Mouse (Mus musculus) lung, embryonic 15.5 days (tissue): ENCODE data around the gene A1cf. TPM values are rescaled to one million over a fixed set of nuclear protein-coding genes. Genes with fewer than 3 reads are reported as not detected.

Experiments used
- ATAC-seq: fragments of 200-750 bp; cut with Nextera tagmentation; 2 replicates; pipeline ENCODE4 v1.8.0; 2017; ENCODE audit warnings: moderate number of reproducible peaks, borderline replicate concordance; ENCODE audit not compliant: low FRiP score, low TSS enrichment; ENCODE audit errors: extremely low read depth
- H3K27ac ChIP-seq: fragments of 300-500 bp; sonication (generic); 2 replicates; pipeline ENCODE4 v1.5.1; 2015; ENCODE audit warnings: moderate library complexity, mild to moderate bottlenecking, inconsistent platforms
- H3K27me3 ChIP-seq: fragments of 300-500 bp; sonication (generic); 2 replicates; pipeline ENCODE4 v1.6.1; 2015; ENCODE audit warnings: inconsistent platforms
- H3K36me3 ChIP-seq: fragments of 300-500 bp; sonication (generic); 2 replicates; pipeline ENCODE4 v1.6.1; 2015; ENCODE audit warnings: inconsistent platforms
- H3K4me1 ChIP-seq: fragments of 300-500 bp; sonication (generic); 2 replicates; pipeline ENCODE4 v1.6.1; 2015; ENCODE audit warnings: inconsistent platforms
- H3K4me2 ChIP-seq: fragments of 300-500 bp; sonication (generic); 2 replicates; pipeline ENCODE4 v1.6.1; 2015; ENCODE audit warnings: inconsistent platforms, mild to moderate bottlenecking, moderate library complexity
- H3K4me3 ChIP-seq: fragments of 300-500 bp; sonication (generic); 2 replicates; pipeline ENCODE4 v1.5.1; 2015; ENCODE audit warnings: mild to moderate bottlenecking, inconsistent platforms
- H3K9ac ChIP-seq: fragments of 300-500 bp; sonication (generic); 2 replicates; pipeline ENCODE4 v1.6.1; 2015; ENCODE audit warnings: inconsistent platforms
- H3K9me3 ChIP-seq: fragments of 300-500 bp; sonication (generic); 2 replicates; pipeline ENCODE4 v1.6.1; 2016; ENCODE audit warnings: inconsistent platforms
- WGBS: fragments of 180-500 bp; shearing (Covaris S2); methylation state at CpG from one replicate; pipeline ENCODE4 v1.1.7; 2015; 5-methylcytosine and 5-hydroxymethylcytosine counted together
- polyA plus RNA-seq: library from polyadenylated mRNA; unstranded; fragments of >200 nt; fragmentation: Nextera tagmentation; extraction: Ambion mirVana; gene quantifications from 2 replicates; pipeline ENCODE4 v1.2.1, GENCODE M21; 2015

A1cf gene
- polyA plus RNA-seq = 0.18 TPM in 1 of 2 replicates, not detected in the other

GRCm38 (mm10) chr19:31868521-31868920, at the start of gene A1cf:
Gene A1cf (plus strand): TSS chr19:31868764.
- Histone ChIP-seq H3K4me3 (no peak within 1 kb of the TSS), H3K36me3 (no peaks in the 10 kb centered on the region), H3K9me3 (no peaks in the 10 kb centered on the region), H3K9ac (no peak within 1 kb of the TSS), H3K27ac (no peak within 1 kb of the TSS), H3K4me1 (no peaks in the 10 kb centered on the region), H3K4me2 (no peak within 1 kb of the TSS), H3K27me3 (no peaks in the 10 kb centered on the region)
- 77% methylated on average over 7 of the region's 7 CpGs for WGBS
- ATAC-seq = no peak

- no peaks in the 10 kb centered on the region for H3K36me3 ChIP-seq
- H3K27me3 ChIP-seq = no peaks in the 10 kb centered on the region
- no peak overlapping the region for H3K4me2 ChIP-seq
- H3K4me3 ChIP-seq = no peak overlapping the region
- no peak overlapping the region for H3K27ac ChIP-seq
- no peaks in the 10 kb centered on the region for H3K4me1 ChIP-seq
- H3K9me3 ChIP-seq = no peaks in the 10 kb centered on the region
- H3K9ac ChIP-seq = no peak overlapping the region
- ATAC-seq = no peak
- 90% methylated on average over 5 of the region's 5 CpGs for WGBS
These were observed 34.3 kb upstream of the A1cf start for GRCm38 (mm10) chr19:31834250-31834649.

GRCm38 (mm10) chr19:31861909-31862308, 6.7 kb upstream of the A1cf start:
- H3K9ac ChIP-seq = no peak overlapping the region
- no peaks in the 10 kb centered on the region for H3K9me3 ChIP-seq
- H3K36me3 ChIP-seq = no peaks in the 10 kb centered on the region
- H3K4me2 ChIP-seq = no peak overlapping the region
- ATAC-seq = no peak
- no peaks in the 10 kb centered on the region for H3K4me1 ChIP-seq
- H3K27me3 ChIP-seq = no peaks in the 10 kb centered on the region
- no peak overlapping the region for H3K27ac ChIP-seq
- H3K4me3 ChIP-seq = no peak overlapping the region
- WGBS = 39% methylated on average over 3 of the region's 3 CpGs

GRCm38 (mm10) chr19:31862512-31863249, 5.9 kb upstream of the A1cf start:
- Histone ChIP-seq H3K9ac (no peak overlapping the region), H3K4me1 (no peaks in the 10 kb centered on the region), H3K27ac (no peak overlapping the region), H3K4me2 (no peak overlapping the region), H3K27me3 (no peaks in the 10 kb centered on the region), H3K4me3 (no peak overlapping the region), H3K36me3 (no peaks in the 10 kb centered on the region), H3K9me3 (no peaks in the 10 kb centered on the region)
- ATAC-seq = no peak
- WGBS = 43% methylated on average over 6 of the region's 6 CpGs

- H3K27me3 ChIP-seq = no peaks in the 10 kb centered on the region
- no peaks in the 10 kb centered on the region for H3K36me3 ChIP-seq
- WGBS = 78% methylated on average over 4 of the region's 4 CpGs
- H3K4me1 ChIP-seq = no peaks in the 10 kb centered on the region
- H3K9ac ChIP-seq = no peak overlapping the region
- no peak overlapping the region for H3K27ac ChIP-seq
- ATAC-seq = no peak
- no peaks in the 10 kb centered on the region for H3K9me3 ChIP-seq
- H3K4me3 ChIP-seq = no peak overlapping the region
- no peak overlapping the region for H3K4me2 ChIP-seq
These were observed 3.1 kb upstream of the A1cf start for GRCm38 (mm10) chr19:31865451-31865850.

GRCm38 (mm10) chr19:31868076-31868475, 488 bp upstream of the A1cf start:
- Histone ChIP-seq H3K9ac (no peak overlapping the region), H3K27ac (no peak overlapping the region), H3K4me3 (no peak overlapping the region), H3K4me2 (no peak overlapping the region), H3K27me3 (no peaks in the 10 kb centered on the region), H3K4me1 (no peaks in the 10 kb centered on the region), H3K9me3 (no peaks in the 10 kb centered on the region), H3K36me3 (no peaks in the 10 kb centered on the region)
- 64% methylated on average over 4 of the region's 4 CpGs for whole genome bisulfite sequencing
- ATAC-seq = no peak

- Histone ChIP-seq H3K27me3 (no peaks in the 10 kb centered on the region), H3K9me3 (no peaks in the 10 kb centered on the region), H3K4me3 (no peak overlapping the region), H3K36me3 (no peaks in the 10 kb centered on the region), H3K4me1 (no peaks in the 10 kb centered on the region), H3K27ac (no peak overlapping the region), H3K4me2 (no peak overlapping the region), H3K9ac (no peak overlapping the region)
- WGBS = 82% methylated on average over 6 of the region's 6 CpGs
- no peak for ATAC-seq
These were observed 407 bp downstream of the A1cf start for GRCm38 (mm10) chr19:31868971-31869370.

- no peak overlapping the region for H3K4me2 ChIP-seq
- 43% methylated on average over 2 of the region's 2 CpGs for WGBS
- H3K9me3 ChIP-seq = no peaks in the 10 kb centered on the region
- no peaks in the 10 kb centered on the region for H3K4me1 ChIP-seq
- no peak overlapping the region for H3K27ac ChIP-seq
- no peak overlapping the region for H3K9ac ChIP-seq
- no peak for ATAC-seq
- H3K27me3 ChIP-seq = no peaks in the 10 kb centered on the region
- H3K36me3 ChIP-seq = no peaks in the 10 kb centered on the region
- H3K4me3 ChIP-seq = no peak overlapping the region
These were observed 2.8 kb downstream of the A1cf start for GRCm38 (mm10) chr19:31871377-31871776.

GRCm38 (mm10) chr19:31877968-31878367, 9.4 kb downstream of the A1cf start:
- Histone ChIP-seq H3K4me3 (no peak overlapping the region), H3K9me3 (no peaks in the 10 kb centered on the region), H3K9ac (no peak overlapping the region), H3K4me1 (no peaks in the 10 kb centered on the region), H3K4me2 (no peak overlapping the region), H3K36me3 (no peaks in the 10 kb centered on the region), H3K27ac (no peak overlapping the region), H3K27me3 (no peaks in the 10 kb centered on the region)
- no peak for ATAC-seq
- 34% methylated on average over 4 of the region's 4 CpGs for WGBS

GRCm38 (mm10) chr19:31884594-31884993, 16.0 kb downstream of the A1cf start:
- no peaks in the 10 kb centered on the region for H3K4me1 ChIP-seq
- no peak for ATAC-seq
- WGBS = 58% methylated on average over 4 of the region's 4 CpGs

GRCm38 (mm10) chr19:31887275-31887674, 18.7 kb downstream of the A1cf start:
- H3K4me1 ChIP-seq = no peaks in the 10 kb centered on the region
- H3K4me2 ChIP-seq = no peak overlapping the region
- no peak overlapping the region for H3K4me3 ChIP-seq
- WGBS = 84% methylated on average over 2 of the region's 2 CpGs
- no peak overlapping the region for H3K27ac ChIP-seq
- H3K9ac ChIP-seq = no peak overlapping the region
- no peaks in the 10 kb centered on the region for H3K36me3 ChIP-seq
- no peak for ATAC-seq
- no peaks in the 10 kb centered on the region for H3K9me3 ChIP-seq
- H3K27me3 ChIP-seq = no peaks in the 10 kb centered on the region

More at GRCm38 (mm10) chr19:31884594-31884993, 16.0 kb downstream of the A1cf start:
- no peak overlapping the region for H3K9ac ChIP-seq
- H3K27me3 ChIP-seq = no peaks in the 10 kb centered on the region
- H3K36me3 ChIP-seq = no peaks in the 10 kb centered on the region
- no peak overlapping the region for H3K27ac ChIP-seq
- no peak overlapping the region for H3K4me3 ChIP-seq
- H3K9me3 ChIP-seq = no peaks in the 10 kb centered on the region
- no peak overlapping the region for H3K4me2 ChIP-seq

- Histone ChIP-seq H3K9me3 (no peaks in the 10 kb centered on the region), H3K9ac (no peak overlapping the region), H3K27me3 (no peaks in the 10 kb centered on the region), H3K4me2 (no peak overlapping the region), H3K27ac (no peak overlapping the region), H3K36me3 (no peaks in the 10 kb centered on the region), H3K4me3 (no peak overlapping the region), H3K4me1 (no peaks in the 10 kb centered on the region)
- 37% methylated on average over 4 of the region's 4 CpGs for WGBS
- ATAC-seq = no peak
These were observed 21.4 kb downstream of the A1cf start for GRCm38 (mm10) chr19:31889988-31890387.
